Mouse (Mus musculus) gastrocnemius, adult 8-10 months (tissue): ENCODE measurements around the gene Trip12. TPM values are rescaled to one million over a fixed set of nuclear protein-coding genes. Genes with fewer than 3 reads are reported as not detected.

Source experiments
- DNase-seq, 2 experiments: peaks; one replicate each; pipeline ENCODE4 v3.0.0; 2022; ENCODE audit warnings: low spot score in 2 of 2
- total RNA-seq, 4 experiments: library from RNA; stranded (reverse); gene quantifications; 2 replicates each; pipeline ENCODE4 v1.2.4; 2022

The Trip12 gene
- total RNA-seq, 4 experiments from 2014 or later: 184 to 209 (median 202) TPM

DNA sequence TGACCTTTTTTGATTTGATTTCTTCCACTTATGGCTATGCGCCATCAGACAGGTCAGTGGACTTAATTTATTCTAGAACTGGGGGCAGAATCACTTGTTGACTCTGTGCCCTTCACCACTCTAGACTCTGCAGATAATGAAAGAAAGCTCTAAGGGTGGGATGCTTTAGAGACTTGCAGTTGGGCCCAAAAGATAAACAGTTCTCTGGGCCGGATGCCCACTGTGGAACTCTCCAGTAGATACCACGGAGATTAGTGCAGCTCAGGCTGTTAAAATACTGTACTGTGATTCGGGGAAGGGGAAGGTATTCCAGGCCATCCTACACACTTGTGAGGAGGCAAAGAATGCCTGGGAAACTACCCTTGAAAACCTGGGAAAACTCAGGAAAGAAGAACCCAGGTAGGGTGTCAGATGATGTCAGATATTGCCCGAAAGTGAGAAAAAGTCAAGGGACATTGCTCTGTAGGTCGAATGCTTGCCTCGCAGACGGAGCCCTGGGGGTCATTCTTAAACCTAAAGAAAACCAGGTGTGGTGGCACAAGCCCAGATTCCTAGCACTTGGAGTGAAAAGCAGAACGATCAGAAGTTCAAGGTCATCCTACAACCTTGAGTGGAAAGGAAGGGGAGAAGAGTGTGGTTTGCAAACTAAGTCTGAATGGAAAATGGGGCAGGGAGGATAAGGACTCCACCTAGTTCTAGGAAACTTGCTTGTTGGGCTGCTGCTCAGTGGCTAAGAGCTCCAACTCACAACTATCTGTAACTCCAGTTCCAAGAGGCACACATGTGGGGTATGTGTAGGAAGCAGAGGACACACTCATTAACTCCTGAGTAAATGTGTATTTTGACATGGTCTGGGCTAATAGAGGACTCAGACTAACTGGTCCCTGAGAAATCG, 20.3 kb upstream of the Trip12 start:
- no peak for DNase-seq

DNA sequence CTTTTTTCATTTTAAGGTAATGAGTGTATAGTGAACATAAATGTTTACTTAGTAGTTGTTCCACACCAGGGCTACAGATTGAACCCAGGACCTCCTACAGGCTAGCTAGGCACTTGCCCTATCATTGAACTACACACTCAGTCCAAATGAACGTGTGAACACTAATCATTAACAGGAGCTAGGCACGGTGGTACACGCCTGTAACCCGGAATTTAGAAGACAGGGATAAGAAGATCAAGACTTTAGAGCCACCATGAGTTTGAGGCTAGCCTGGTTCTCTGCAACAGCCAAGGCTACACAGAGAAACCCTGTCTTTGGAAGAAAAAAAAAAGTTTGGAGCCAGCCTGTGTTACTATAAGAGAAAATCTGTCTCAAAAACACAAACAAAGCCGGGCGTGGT, 19.3 kb upstream of the Trip12 start:
- no peak for DNase-seq

DNA sequence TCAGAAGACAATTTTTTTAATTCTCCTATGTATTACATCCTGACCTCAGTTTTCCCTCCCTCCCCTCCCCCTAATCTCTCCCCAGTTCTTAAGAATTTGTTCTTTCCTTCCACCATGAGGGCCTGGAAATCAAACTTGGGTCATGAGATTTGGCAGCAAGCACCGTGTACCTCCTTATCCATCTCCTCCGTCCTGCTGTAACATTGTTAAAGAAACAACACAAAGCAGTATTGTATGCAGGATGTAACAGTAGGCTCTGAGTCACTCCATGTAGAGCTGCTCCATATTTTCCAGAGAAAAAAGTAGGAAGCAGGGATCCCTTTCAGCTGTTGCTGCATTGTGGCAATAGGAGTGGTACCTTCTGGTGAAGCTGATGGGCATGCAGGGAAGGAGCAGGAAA, 15.4 kb upstream of the Trip12 start:
- no peak for DNase-seq

DNA sequence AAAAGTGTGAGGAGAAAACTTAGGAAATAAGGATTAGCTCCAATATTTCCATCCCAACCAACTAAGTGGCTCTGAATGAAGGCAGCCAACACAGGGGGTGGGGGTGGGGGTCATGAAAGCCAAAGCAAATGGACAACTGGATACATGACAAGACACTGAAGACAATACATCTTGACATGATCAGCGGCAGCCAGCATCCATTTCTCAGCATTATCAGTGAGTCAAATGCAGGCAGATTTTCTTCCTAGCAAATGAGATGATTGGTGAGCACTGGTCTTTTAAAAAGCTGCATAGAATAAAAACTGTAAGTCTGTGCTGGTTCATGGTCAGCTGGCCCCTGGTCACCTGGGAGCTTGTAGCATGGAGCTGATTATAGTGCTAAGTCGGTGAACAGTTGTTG, 14.7 kb upstream of the Trip12 start:
- DNase-seq: no peak

DNA sequence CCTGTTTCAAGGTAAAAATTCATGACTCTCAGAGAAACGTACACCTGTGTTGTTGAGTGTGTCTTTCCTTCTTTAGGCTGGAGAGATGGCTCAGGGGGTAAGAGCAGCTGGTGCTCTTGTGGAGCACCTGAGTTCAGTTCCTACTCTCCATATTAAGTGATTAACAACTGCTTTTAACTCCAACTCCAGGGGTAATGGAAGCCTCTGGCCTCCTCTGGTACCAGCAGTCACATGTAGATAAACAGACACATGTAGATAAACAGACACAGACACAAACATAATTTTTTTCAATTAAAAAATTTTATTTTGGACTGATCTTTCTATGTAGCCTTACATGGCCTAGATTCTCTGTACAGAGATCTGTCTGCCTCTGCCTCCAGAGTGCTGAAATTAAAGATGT, 13.4 kb upstream of the Trip12 start:
- no peak for DNase-seq

- no peak for DNase-seq
Measured at GRCm38 (mm10) chr1:84851512-84852235, 11.4 kb upstream of the Trip12 start.

GRCm38 (mm10) chr1:84850471-84850870, 10.2 kb upstream of the Trip12 start:
- no peak for DNase-seq

GRCm38 (mm10) chr1:84849804-84850203, 9.5 kb upstream of the Trip12 start:
- DNase-seq: no peak

- no peak for DNase-seq
Measured at GRCm38 (mm10) chr1:84848801-84849455, 8.6 kb upstream of the Trip12 start.

- no peak for DNase-seq
Measured at GRCm38 (mm10) chr1:84848335-84848734, 8.0 kb upstream of the Trip12 start.

GRCm38 (mm10) chr1:84847698-84848097, 7.4 kb upstream of the Trip12 start:
- no peak for DNase-seq

DNA sequence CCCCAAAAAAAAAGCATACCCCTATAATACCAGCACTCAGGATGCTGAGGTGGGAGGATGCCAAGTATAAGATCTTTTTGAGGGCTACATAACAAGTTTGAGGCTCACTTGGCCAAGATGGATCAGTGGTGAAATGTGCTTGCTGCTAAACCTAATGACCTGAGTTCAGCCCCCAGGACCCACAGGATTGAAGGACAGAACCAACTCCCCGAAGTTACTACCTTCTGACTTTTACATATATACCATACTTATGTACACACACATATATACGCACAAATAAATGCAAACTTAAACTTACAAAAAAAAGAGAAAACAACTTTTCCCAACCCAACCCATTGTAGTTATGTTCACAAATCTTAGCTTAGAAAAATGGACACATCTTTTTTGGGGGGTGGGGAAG, 3.0 kb upstream of the Trip12 start:
- no peak for DNase-seq

GRCm38 (mm10) chr1:84841061-84841460, 745 bp upstream of the Trip12 start:
- no peak for DNase-seq

DNA sequence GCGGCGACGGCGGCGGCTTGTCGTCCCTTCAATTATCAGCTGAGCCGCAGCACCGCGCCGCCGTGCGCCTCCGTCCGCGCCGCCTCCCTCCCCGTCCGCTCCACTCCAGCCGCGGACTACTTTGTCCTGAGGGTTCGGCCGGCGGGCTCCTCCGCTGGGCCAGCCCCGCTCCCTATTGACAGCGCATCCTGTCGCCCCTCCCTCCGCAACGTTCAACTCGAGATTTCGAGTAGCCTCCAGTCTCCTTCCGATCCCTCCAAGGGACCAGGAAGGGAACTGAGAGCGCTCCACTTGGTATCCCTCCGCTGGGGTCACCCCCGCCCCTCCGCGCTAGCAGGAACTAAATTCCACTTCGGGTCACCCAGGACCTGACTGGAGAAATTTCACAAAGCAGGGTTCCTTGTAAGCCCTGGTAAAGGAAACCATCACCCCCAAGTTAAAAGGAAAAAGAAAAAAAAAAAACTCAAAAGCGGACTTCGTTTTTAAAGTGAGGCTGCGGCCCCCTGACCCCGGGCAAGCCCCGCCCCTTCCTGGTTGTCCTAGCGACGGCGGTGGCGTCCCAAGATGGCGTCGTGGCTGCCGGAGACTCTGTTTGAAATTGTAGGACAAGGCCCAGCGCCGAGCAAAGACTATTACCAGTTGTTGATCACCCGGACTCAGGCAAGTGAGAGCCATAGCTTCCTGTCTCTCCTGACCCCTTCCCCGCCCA, 853 bp downstream of the Trip12 start, which contains the start of gene Fbxo36:
TSS of gene Fbxo36 (plus strand) at position 533 of the 709 bp plus-strand sequence.
- peak; percentile 84 to 88 for DNase-seq

DNA sequence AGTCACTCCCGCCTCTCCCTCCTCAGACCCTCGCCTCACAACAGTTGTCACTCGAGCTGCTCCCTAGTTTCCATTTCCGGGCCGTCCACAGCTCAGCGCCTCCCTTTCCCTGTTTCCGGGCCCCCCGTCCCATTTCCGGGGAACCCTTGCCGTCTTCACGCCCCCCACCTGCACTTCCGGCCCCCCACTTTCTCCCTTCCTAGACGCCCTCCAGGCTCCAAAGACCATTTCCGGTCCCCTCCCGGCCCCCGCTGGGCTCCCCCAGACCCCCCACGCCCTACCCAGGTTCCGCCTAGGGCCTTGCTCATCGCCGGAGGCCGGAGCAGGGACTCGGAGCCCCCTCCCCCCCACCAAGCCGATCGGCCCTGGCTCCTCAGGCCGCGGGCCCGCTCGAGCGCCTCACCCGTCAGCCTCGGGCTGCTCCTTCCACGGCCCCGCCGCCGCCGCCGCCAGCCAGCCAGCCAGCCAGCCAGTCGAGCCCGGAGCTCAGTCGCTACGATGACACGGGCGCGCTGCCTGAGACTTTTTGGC, 1.6 kb downstream of the Trip12 start:
- peak; percentile 37 to 39 for DNase-seq

GRCm38 (mm10) chr1:84838156-84838555, 2.2 kb downstream of the Trip12 start:
- no peak for DNase-seq

- DNase-seq: no peak
Measured at GRCm38 (mm10) chr1:84837523-84838145, 2.7 kb downstream of the Trip12 start.

- DNase-seq: peak in 1 of 2 experiments; percentile 10
Measured at GRCm38 (mm10) chr1:84825091-84825490, 15.2 kb downstream of the Trip12 start.

GRCm38 (mm10) chr1:84817596-84817995, 22.7 kb downstream of the Trip12 start:
- DNase-seq: no peak

- DNase-seq: no peak
Measured at GRCm38 (mm10) chr1:84803788-84804187, 36.5 kb downstream of the Trip12 start.

GRCm38 (mm10) chr1:84799166-84799565, 41.1 kb downstream of the Trip12 start:
- DNase-seq: no peak
